In the genomic region with DNA sequence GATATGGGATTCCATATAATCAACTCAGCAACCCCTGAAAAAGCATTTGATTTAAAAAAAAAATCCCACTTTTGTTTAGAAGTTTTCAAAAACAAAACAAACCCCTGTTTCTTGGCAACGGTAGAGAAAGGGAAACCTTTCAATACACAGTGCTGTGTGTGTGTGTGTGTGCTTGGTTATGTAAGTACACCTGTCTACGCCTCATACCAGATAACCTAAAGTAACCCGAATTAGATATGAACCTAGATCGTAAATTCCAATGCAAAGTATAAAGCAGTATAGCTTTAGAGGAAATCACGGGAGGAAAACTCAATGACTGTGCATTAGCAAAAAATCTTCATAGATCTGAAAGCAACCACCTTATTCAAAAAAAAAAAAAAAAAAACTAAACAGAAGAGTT, we compare ENCODE assay signal across 28 mouse cellular contexts. TPM values are rescaled to one million over a fixed set of nuclear protein-coding genes. Genes with fewer than 3 reads are reported as not detected.
"Had no signal": no experiment of that assay in that cellular context is flagged by ENCODE, and none has a peak within 500 bp of the region (broad histone marks: within the 10 kb centered on the region; RNA-seq: fewer than 3 reads in every experiment).

No protein-coding gene starts in this region.

- H3K4me3 ChIP-seq: embryonic facial prominence, embryonic 10.5 days; embryonic facial prominence, embryonic 12.5 days; embryonic facial prominence, embryonic 13.5 days; embryonic facial prominence, embryonic 15.5 days; erythroblast, embryonic 14.5 days; forebrain, embryonic 10.5 days; forebrain, embryonic 12.5 days; forebrain, embryonic 13.5 days; forebrain, embryonic 15.5 days; gastrocnemius, adult 2 months had no signal

- H3K9me3 ChIP-seq: embryonic facial prominence, embryonic 10.5 days; embryonic facial prominence, embryonic 12.5 days; embryonic facial prominence, embryonic 15.5 days; forebrain, embryonic 10.5 days; forebrain, embryonic 12.5 days; forebrain, embryonic 13.5 days; forebrain, embryonic 15.5 days had no signal

- H3K9ac ChIP-seq: embryonic facial prominence, embryonic 12.5 days; embryonic facial prominence, embryonic 13.5 days; embryonic facial prominence, embryonic 15.5 days; forebrain, embryonic 12.5 days; forebrain, embryonic 13.5 days; forebrain, embryonic 15.5 days; forebrain, postnatal 0 days had no signal

- H3K27me3 ChIP-seq: embryonic facial prominence, embryonic 13.5 days; forebrain, embryonic 13.5 days; forebrain, embryonic 15.5 days had no signal

- DNase-seq: cerebellum, adult 18-20 months; cerebellum, adult 2 months; cerebellum, adult 8-10 months; cerebellum, adult 9-10 months; cerebellum, adult 9-11 months; cerebellum, postnatal 10 days; cerebellum, postnatal 14 days; cerebellum, postnatal 25 days; cerebellum, postnatal 36 days; embryo, embryonic 11 days; forebrain, postnatal 0 days; gastrocnemius, adult 2 months; gastrocnemius, postnatal 10 days; gastrocnemius, postnatal 14 days; gastrocnemius, postnatal 25 days; gastrocnemius, postnatal 36 days had no signal

- ATAC-seq: forebrain, embryonic 13.5 days; forebrain, embryonic 14.5 days; forebrain, embryonic 15.5 days; forebrain, embryonic 16.5 days; forebrain, postnatal 0 days had no signal

- H3K4me1 ChIP-seq: embryonic facial prominence, embryonic 10.5 days; embryonic facial prominence, embryonic 12.5 days; embryonic facial prominence, embryonic 13.5 days; embryonic facial prominence, embryonic 15.5 days; forebrain, embryonic 10.5 days; forebrain, embryonic 12.5 days; forebrain, embryonic 13.5 days; forebrain, embryonic 15.5 days had no signal

- H3K27ac ChIP-seq: embryonic facial prominence, embryonic 10.5 days; embryonic facial prominence, embryonic 12.5 days; embryonic facial prominence, embryonic 13.5 days; embryonic facial prominence, embryonic 15.5 days; forebrain, embryonic 10.5 days; forebrain, embryonic 12.5 days; forebrain, embryonic 13.5 days; forebrain, embryonic 15.5 days; gastrocnemius, adult 2 months had no signal

- H3K4me2 ChIP-seq: embryonic facial prominence, embryonic 12.5 days; embryonic facial prominence, embryonic 13.5 days; embryonic facial prominence, embryonic 15.5 days; forebrain, embryonic 12.5 days; forebrain, embryonic 13.5 days; forebrain, embryonic 15.5 days had no signal

- H3K36me3 ChIP-seq: embryonic facial prominence, embryonic 10.5 days; embryonic facial prominence, embryonic 12.5 days; embryonic facial prominence, embryonic 13.5 days; embryonic facial prominence, embryonic 15.5 days; forebrain, embryonic 10.5 days; forebrain, embryonic 12.5 days; forebrain, embryonic 15.5 days had no signal

RNA-seq across cellular contexts. Expression of gene Ppara, which starts 31.9 kb away (rescaled TPM):
- polyA plus RNA-seq: erythroblast, embryonic 14.5 days had no signal

RNA-seq across cellular contexts. Expression of gene Pkdrej, which starts 54.9 kb away (rescaled TPM):
- polyA plus RNA-seq: erythroblast, embryonic 14.5 days; forebrain, embryonic 11.5 days; forebrain, embryonic 13.5 days had no signal
